Mouse (Mus musculus) heart, adult 2 months (tissue): ENCODE results near the gene Nme6. TPM values are rescaled to one million over a fixed set of nuclear protein-coding genes. Genes with fewer than 3 reads are reported as not detected.

Source experiments
- DNase-seq, 2 experiments: peaks; one replicate each; pipeline ENCODE4 v3.0.0; 2021
- H3K27ac ChIP-seq: fragments of 200-600 bp; 2 replicates; pipeline ENCODE4 v1.8.1; 2022
- H3K27me3 ChIP-seq: fragments of 200-500 bp; 2 replicates; pipeline ENCODE4 v1.6.1; 2012; ENCODE audit warnings: mild to moderate bottlenecking, low read length, inconsistent platforms, mixed read lengths; ENCODE audit not compliant: control insufficient read depth, insufficient read depth
- H3K36me3 ChIP-seq: fragments of 200-500 bp; 2 replicates; pipeline ENCODE4 v1.6.1; 2012; ENCODE audit warnings: low read length, inconsistent platforms; ENCODE audit not compliant: control insufficient read depth, insufficient read depth
- H3K4me1 ChIP-seq: fragments of 200-500 bp; 2 replicates; pipeline ENCODE4 v1.6.1; 2011; ENCODE audit warnings: low read length; ENCODE audit not compliant: control insufficient read depth, insufficient read depth
- H3K4me3 ChIP-seq: fragments of 200-600 bp; 2 replicates; pipeline ENCODE4 v1.8.1; 2022
- H3K79me2 ChIP-seq: fragments of 200-500 bp; replicated peaks from 2 replicates; pipeline ENCODE4 v1.6.1; 2012; ENCODE audit warnings: mild to moderate bottlenecking, inconsistent platforms, low read length, moderate library complexity, mixed read lengths; ENCODE audit not compliant: control insufficient read depth, insufficient read depth
- H3K9ac ChIP-seq: fragments of 200-500 bp; 2 replicates; pipeline ENCODE4 v1.6.1; 2012; ENCODE audit warnings: low read depth, mild to moderate bottlenecking, control low read depth, inconsistent platforms, low read length, mixed read lengths
- CTCF ChIP-seq: fragments of 200-600 bp; IDR thresholded peaks from 2 replicates; pipeline ENCODE4 v1.8.1; 2022; ENCODE audit warnings: antibody characterized with exemption, mild to moderate bottlenecking, moderate library complexity
- EP300 ChIP-seq: fragments of 200-500 bp; IDR thresholded peaks from 2 replicates; pipeline ENCODE4 v1.6.1; 2011; ENCODE audit warnings: low read depth, low read length, control low read depth; ENCODE audit not compliant: insufficient read depth
- POLR2A ChIP-seq: fragments of 200-500 bp; IDR thresholded peaks from 2 replicates; pipeline ENCODE4 v1.6.1; 2011; ENCODE audit warnings: mild to moderate bottlenecking, low read depth, low read length, control low read depth; ENCODE audit not compliant: insufficient read depth
- WGBS: fragments of 180-500 bp; shearing (Covaris S2); methylation state at CpG from one replicate; pipeline ENCODE4 v1.1.7; 2018; 5-methylcytosine and 5-hydroxymethylcytosine counted together
- intact Hi-C: fragments of 180-260 bp; cut with DNase I; formaldehyde crosslinking; loops from one replicate; pipeline ENCODE4 v1.15.1; 2025
- polyA plus RNA-seq: library from polyadenylated mRNA; depleted of rRNA; stranded (reverse); fragments of >200 nt; gene quantifications from 2 replicates; pipeline ENCODE4 v1.2.3, GENCODE M21; 2012
- total RNA-seq, 2 experiments: library from RNA; stranded (reverse); gene quantifications; 2 replicates each; pipeline ENCODE4 v1.2.3; 2021

The Nme6 gene
- total and polyA plus RNA-seq, 3 experiments: 20.1 to 31.0 (median 20.6) TPM

- WGBS: 7% methylated on average over 20 of the region's 20 CpGs
- peak; percentile 67 to 87 for DNase-seq
- Histone ChIP-seq H3K4me3 (peak overlapping the region; percentile 4; the same call in 1 of the 2 replicates), H3K27ac (no peak overlapping the region), H3K9ac (no peak overlapping the region), H3K27me3 (no peaks in the 10 kb centered on the region), H3K4me1 (no peaks in the 10 kb centered on the region), H3K36me3 (no peaks in the 10 kb centered on the region), H3K79me2 (no peaks in the 10 kb centered on the region)
- TF ChIP-seq EP300: 0 out of 2 replicates have a peak, but pooled peaks have one; percentile 53
- TF ChIP-seq POLR2A: no peak
- TF ChIP-seq CTCF: peak; percentile 99; the same call in 1 of the 2 replicates
- intact Hi-C loops: loop anchor here (2.0 to 5.0 kb wide), 3 partner anchors 174 to 860 kb away; no protein-coding TSS in a partner anchor
Observed at GRCm38 (mm10) chr9:109862397-109863044, 30.0 kb downstream of the Nme6 start.

DNA sequence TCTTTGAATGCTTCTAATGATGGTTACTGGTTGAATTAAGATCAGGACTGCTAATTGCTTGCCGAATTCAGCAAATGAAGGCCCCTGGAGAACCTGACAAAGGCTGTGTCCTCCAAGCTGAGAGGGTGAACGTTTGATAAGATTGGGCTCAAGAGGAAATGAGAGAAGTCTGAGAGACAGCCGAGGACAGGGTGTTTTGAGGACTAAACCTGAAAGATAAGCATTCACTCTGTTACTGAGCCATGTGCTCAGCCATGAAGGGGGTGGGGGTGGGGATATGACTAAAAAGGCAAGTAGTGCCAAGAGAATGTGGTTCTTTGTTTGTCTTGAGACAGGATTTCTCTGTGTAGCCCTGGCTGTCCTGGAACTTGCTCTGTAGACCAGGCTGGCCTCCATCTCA lies 30.5 kb downstream of the Nme6 start:
- no peak for DNase-seq
- H3K4me3 ChIP-seq: no peak overlapping the region
- intact Hi-C loops: loop anchor here (2.0 to 5.0 kb wide), 3 partner anchors 174 to 861 kb away; no protein-coding TSS in a partner anchor
- TF ChIP-seq CTCF (no peak), POLR2A (no peak), EP300 (no peak)
- H3K9ac ChIP-seq: no peak overlapping the region
- H3K79me2 ChIP-seq: no peaks in the 10 kb centered on the region
- 11% methylated on average over 3 of the region's 3 CpGs for WGBS
- no peaks in the 10 kb centered on the region for H3K4me1 ChIP-seq
- H3K27me3 ChIP-seq: no peaks in the 10 kb centered on the region
- H3K27ac ChIP-seq: no peak overlapping the region
- H3K36me3 ChIP-seq: no peaks in the 10 kb centered on the region

DNA sequence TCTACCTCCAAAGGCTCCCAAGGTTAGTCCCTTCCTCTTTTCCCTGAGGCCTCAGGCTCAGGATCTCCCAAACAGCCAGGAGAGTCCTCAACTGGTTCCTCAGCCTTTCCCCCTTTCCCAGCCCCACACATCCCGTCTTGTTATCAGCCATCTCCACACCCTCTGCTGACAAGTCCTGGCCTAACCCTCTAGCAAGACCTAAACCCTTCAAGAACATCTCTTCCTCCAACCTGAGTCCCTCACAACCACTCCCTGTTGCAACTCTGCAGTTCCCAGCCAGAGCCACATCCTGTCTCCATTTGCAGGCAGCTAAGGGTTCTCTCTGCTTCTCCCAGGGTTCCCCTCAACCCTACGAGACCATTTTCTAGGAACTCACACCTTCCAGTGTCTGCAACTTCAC lies 33.7 kb downstream of the Nme6 start:
- H3K27me3 ChIP-seq: no peaks in the 10 kb centered on the region
- no peaks in the 10 kb centered on the region for H3K36me3 ChIP-seq
- intact Hi-C loops: no loop called here
- H3K79me2 ChIP-seq: no peaks in the 10 kb centered on the region
- H3K9ac ChIP-seq: no peak overlapping the region
- no peak for DNase-seq
- H3K4me1 ChIP-seq: no peaks in the 10 kb centered on the region
- H3K4me3 ChIP-seq: no peak overlapping the region
- 33% methylated on average over 2 of the region's 2 CpGs for WGBS
- no peak overlapping the region for H3K27ac ChIP-seq
- TF ChIP-seq CTCF (no peak), EP300 (no peak)

DNA sequence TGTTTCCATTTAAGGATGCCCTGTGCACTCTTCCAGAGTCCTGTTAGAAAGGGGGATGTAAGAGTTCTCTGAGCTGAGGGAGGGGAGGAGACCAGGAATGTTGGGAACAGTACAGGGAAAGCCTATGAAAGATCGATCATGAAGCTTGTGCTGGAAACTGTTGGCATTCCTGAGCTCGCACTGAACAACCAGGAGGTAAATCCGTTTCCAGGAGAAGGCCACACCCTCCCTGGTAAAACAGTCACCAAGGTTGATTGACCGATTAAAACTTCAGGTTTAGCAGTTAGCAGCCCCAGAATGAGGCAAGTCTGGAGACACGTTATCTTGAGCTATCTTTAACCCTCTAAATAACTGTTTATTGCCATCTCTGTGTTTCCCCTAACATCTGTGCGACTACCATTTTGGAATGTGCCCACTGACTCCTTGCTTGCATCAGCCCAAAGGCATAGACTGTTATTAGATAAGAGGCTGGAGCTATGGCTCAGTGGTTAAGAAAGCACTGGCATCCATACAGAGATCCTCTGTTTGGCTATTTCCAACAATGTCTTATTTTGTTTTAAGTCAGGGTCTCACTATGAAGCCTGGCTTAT lies 38.5 kb downstream of the Nme6 start:
- Histone ChIP-seq H3K4me1 (no peaks in the 10 kb centered on the region), H3K36me3 (no peaks in the 10 kb centered on the region), H3K79me2 (no peaks in the 10 kb centered on the region), H3K27me3 (no peaks in the 10 kb centered on the region), H3K4me3 (no peak overlapping the region), H3K9ac (no peak overlapping the region), H3K27ac (no peak overlapping the region)
- intact Hi-C loops: no loop called here
- DNase-seq: no peak
- TF ChIP-seq CTCF: no peak
- TF ChIP-seq POLR2A: no peak
- TF ChIP-seq EP300: no peak
- 41% methylated on average over 6 of the region's 6 CpGs for WGBS

- no peaks in the 10 kb centered on the region for H3K79me2 ChIP-seq
- H3K9ac ChIP-seq: peak within 1 kb of the TSS; percentile 88
- no peaks in the 10 kb centered on the region for H3K4me1 ChIP-seq
- DNase-seq: peak; percentile 97 to 98
- TF ChIP-seq POLR2A (peak; percentile 52), CTCF (peak; percentile 72), EP300 (no peak)
- H3K27me3 ChIP-seq: no peaks in the 10 kb centered on the region
- H3K27ac ChIP-seq: peak within 1 kb of the TSS; percentile 84
- intact Hi-C loops: no loop called here
- H3K4me3 ChIP-seq: peak within 1 kb of the TSS; percentile 74
- 6% methylated on average over 33 of the region's 33 CpGs for WGBS
- peaks cover under 1% of the 10 kb centered on the region; the same call in 1 of the 2 replicates for H3K36me3 ChIP-seq
Observed at GRCm38 (mm10) chr9:109874797-109875691, 42.5 kb downstream of the Nme6 start, which contains the start of gene Cdc25a. TSS of gene Cdc25a (plus strand) at chr9:109875579.
